Mouse (Mus musculus) E14TG2a.4 (cell line): Measurements from ENCODE around the gene Ints6.
"Not testable (repeated sequence)": the region's sequence is repeated elsewhere in the genome, so short reads cannot be mapped to it uniquely, and the experiment has no call there.

ENCODE experiments used
- H3K27me3 ChIP-seq: 2 replicates; pipeline ENCODE4 v1.6.1; 2014; ENCODE audit warnings: low read length, control low read depth; ENCODE audit not compliant: insufficient read depth
- H3K36me3 ChIP-seq: 2 replicates; pipeline ENCODE4 v1.6.1; 2014; ENCODE audit warnings: low read length, control low read depth; ENCODE audit not compliant: insufficient read depth
- H3K4me1 ChIP-seq: replicated peaks from 2 replicates; pipeline ENCODE4 v1.6.1; 2014; ENCODE audit warnings: low read depth, low read length, control low read depth
- H3K4me3 ChIP-seq: replicated peaks from 2 replicates; pipeline ENCODE4 v1.5.1; 2014; ENCODE audit warnings: mild to moderate bottlenecking, low read length
- H3K9me3 ChIP-seq: 2 replicates; pipeline ENCODE4 v1.6.1; 2014; ENCODE audit warnings: low read length, control low read depth
- CTCF ChIP-seq: conservative IDR thresholded peaks from 2 replicates; pipeline ENCODE4 v1.5.1; 2014; ENCODE audit warnings: low read length
- NANOG ChIP-seq: IDR thresholded peaks from 2 replicates; pipeline ENCODE4 v1.6.1; 2014; ENCODE audit warnings: borderline replicate concordance, low read length, mixed read lengths
- POU5F1 ChIP-seq: IDR thresholded peaks from 2 replicates; pipeline ENCODE4 v1.6.1; 2014; ENCODE audit warnings: low read length, borderline replicate concordance

The Ints6 gene

DNA sequence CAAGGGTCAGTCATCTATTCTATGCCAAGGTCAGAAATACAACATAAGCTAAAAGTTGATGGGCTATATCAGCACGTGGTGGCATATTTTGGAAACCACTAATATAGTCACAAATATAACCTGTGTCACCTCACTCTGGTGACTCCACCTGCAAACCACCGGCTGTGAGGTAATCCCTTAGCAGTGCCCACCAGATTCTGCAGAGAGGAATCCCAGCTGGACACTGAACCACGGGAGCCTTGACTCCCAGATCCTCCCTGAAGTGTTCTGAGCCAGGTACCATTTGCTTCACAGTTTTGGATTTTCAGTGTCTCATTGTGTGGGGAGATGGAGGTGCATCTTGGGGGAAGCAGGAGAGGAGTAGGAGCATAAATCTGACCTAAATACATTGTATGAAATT, 110.6 kb downstream of the Ints6 start:
- Histone ChIP-seq H3K36me3 (no peaks in the 10 kb centered on the region), H3K27me3 (no peaks in the 10 kb centered on the region), H3K9me3 (no peaks in the 10 kb centered on the region), H3K4me3 (no peak overlapping the region), H3K4me1 (no peaks in the 10 kb centered on the region)
- TF ChIP-seq CTCF (no peak), POU5F1 (no peak), NANOG (no peak)

DNA sequence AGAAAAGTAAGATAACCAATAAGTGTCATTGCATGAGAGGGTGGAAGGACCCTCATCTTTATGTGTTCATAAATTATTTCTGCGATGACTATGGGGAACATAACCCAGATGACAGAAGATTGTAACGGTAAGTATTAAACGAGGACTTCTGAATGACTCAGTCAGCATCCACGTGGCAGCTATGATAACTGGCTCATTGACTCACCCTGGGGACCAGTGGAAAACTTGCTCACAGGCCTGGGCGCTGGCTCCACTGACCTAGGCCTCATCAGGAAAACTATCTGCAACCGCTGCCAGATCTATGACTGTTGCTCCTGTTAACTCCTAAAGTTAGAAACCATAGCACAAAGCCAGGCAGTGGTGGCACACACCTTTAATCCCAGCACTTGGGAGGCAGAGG, 112.6 kb downstream of the Ints6 start:
- Histone ChIP-seq H3K4me1 (no peaks in the 10 kb centered on the region), H3K9me3 (no peaks in the 10 kb centered on the region), H3K36me3 (no peaks in the 10 kb centered on the region), H3K27me3 (no peaks in the 10 kb centered on the region), H3K4me3 (no peak overlapping the region)
- no peak for TF ChIP-seq NANOG
- TF ChIP-seq POU5F1, result no peak
- TF ChIP-seq CTCF, result no peak

DNA sequence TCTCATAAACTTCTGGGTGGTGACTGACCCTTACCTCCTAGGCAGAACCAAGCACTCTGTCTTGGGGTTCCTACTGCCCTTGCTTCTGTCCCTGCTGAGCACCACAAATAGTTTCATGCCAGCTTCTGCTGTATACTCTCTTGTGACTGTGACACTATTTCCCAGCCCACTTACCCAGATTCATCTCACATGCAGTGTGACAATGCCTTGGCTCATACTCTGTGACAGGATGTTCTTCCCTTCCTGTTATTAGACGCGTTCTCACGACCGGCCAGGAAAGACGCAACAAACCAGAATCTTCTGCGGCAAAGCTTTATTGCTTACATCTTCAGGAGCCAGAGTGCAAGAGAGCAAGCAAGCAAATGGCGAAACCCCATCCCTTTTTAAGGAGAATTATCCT, 118.6 kb downstream of the Ints6 start:
- H3K36me3 ChIP-seq, H3K9me3 ChIP-seq, H3K4me1 ChIP-seq, H3K4me3 ChIP-seq, H3K27me3 ChIP-seq: not testable (repeated sequence)

GRCm38 (mm10) chr14:62640396-62640795, 120.6 kb downstream of the Ints6 start:
- no peak overlapping the region for H3K4me3 ChIP-seq
- no peaks in the 10 kb centered on the region for H3K36me3 ChIP-seq
- TF ChIP-seq CTCF (no peak), POU5F1 (no peak), NANOG (no peak)
- no peaks in the 10 kb centered on the region for H3K4me1 ChIP-seq
- no peaks in the 10 kb centered on the region for H3K27me3 ChIP-seq
- H3K9me3 ChIP-seq, result no peaks in the 10 kb centered on the region

DNA sequence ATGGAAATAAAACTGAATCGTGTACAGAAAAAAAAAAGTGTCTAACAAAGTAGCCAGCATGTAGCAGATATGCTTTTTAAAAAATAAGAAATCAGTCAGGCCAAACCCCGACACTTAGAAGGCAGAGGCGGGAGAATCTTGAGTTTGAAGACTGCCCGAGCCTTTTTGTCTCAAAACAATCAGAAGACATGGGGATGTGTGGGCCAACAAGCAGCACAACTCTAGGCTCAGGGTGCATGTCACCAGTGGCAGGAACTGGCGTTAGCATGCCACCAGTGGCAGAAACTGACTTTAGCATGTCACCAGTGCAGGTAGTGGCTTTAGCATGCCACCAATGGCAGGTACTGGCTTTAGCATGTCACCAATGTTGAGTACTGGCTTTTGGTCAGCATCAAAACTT, 121.4 kb downstream of the Ints6 start:
- H3K9me3 ChIP-seq, result no peaks in the 10 kb centered on the region
- H3K4me3 ChIP-seq, result no peak overlapping the region
- H3K4me1 ChIP-seq, result no peaks in the 10 kb centered on the region
- no peaks in the 10 kb centered on the region for H3K27me3 ChIP-seq
- TF ChIP-seq POU5F1, result no peak
- no peak for TF ChIP-seq NANOG
- TF ChIP-seq CTCF, result no peak
- no peaks in the 10 kb centered on the region for H3K36me3 ChIP-seq

DNA sequence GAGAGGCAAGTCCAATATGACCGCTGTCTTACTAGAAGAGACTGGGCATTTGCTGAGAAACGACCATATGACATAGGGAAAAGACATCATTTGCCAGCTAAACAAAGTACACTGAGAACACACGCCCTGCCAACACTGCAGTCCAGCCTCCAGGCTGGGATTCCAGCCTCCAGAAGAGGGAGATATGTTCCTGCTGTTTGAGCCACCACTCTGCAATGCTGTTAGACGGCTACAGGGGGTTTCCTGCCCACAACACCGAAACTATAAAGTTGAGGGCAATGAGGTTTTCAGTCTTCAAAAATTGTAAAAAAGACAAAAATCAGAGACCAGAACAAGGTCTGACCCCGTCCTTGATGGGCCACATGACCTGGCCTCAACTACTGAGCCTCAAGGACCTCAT, 121.9 kb downstream of the Ints6 start:
- Histone ChIP-seq H3K27me3 (no peaks in the 10 kb centered on the region), H3K4me1 (no peaks in the 10 kb centered on the region), H3K36me3 (no peaks in the 10 kb centered on the region), H3K9me3 (no peaks in the 10 kb centered on the region), H3K4me3 (no peak overlapping the region)
- no peak for TF ChIP-seq CTCF
- no peak for TF ChIP-seq POU5F1

DNA sequence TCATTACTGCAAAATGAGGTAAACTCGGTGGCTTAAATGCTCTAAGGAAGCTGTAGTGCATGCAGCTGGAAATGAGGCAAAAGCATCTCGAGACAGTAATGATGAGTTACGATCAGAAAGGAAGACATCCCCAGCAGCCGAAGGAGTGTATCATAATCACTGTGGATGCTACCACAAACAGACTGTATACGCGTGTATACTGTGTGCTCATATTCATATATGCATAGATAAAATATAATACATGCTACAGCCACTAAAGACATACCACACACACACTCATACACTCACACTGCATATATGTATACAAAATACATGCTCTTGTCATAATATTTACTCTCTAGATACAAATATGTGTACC, 122.6 kb downstream of the Ints6 start:
- no peaks in the 10 kb centered on the region for H3K36me3 ChIP-seq

GRCm38 (mm10) chr14:62637436-62638344, 123.3 kb downstream of the Ints6 start:
- no peaks in the 10 kb centered on the region for H3K27me3 ChIP-seq
- H3K9me3 ChIP-seq, result no peaks in the 10 kb centered on the region
- TF ChIP-seq CTCF (no peak), NANOG (no peak), POU5F1 (no peak)
- no peaks in the 10 kb centered on the region for H3K36me3 ChIP-seq
- H3K4me1 ChIP-seq, result no peaks in the 10 kb centered on the region
- H3K4me3 ChIP-seq, result no peak overlapping the region

More for the DNA sequence above, 122.6 kb downstream of the Ints6 start:
- TF ChIP-seq NANOG (no peak), CTCF (no peak), POU5F1 (no peak)
- Histone ChIP-seq H3K27me3 (no peaks in the 10 kb centered on the region), H3K4me3 (no peak overlapping the region), H3K9me3 (no peaks in the 10 kb centered on the region), H3K4me1 (no peaks in the 10 kb centered on the region)

DNA sequence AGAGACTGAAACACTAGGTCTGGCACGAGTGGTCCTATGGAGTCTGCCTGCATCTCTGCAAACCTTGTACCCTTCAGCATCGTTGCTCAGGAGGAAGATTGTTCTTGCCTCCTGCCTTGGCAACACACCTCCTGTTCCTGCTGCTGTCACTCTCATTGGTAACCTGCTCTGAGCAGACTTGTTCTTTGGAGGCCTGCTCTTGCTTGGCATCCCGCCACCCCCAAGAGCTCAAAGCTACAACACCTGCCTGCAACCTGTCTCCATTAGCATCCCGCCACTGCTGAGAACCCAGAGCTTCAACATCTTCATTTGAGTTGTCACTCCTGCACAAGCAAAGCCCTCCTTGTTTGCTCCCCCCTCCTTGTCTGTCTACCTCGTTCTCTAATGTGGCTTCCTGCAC, 133.0 kb downstream of the Ints6 start:
- Histone ChIP-seq H3K36me3 (no peaks in the 10 kb centered on the region), H3K4me3 (no peak overlapping the region), H3K4me1 (no peaks in the 10 kb centered on the region), H3K27me3 (no peaks in the 10 kb centered on the region), H3K9me3 (no peaks in the 10 kb centered on the region)
- TF ChIP-seq POU5F1 (no peak), CTCF (no peak), NANOG (no peak)
